Comparison of ENCODE assay signal across 9 mouse cellular contexts in genomic region chr6:49919089-49919812, GRCm38 (mm10).
DNase-seq lines count a peak whose midpoint lies in the region; ATAC-seq lines count a peak whose summit lies in the region.
"Had no signal": no experiment of that assay in that cellular context is flagged by ENCODE, and none has a peak within 500 bp of the region (broad histone marks: within the 10 kb centered on the region; RNA-seq: fewer than 3 reads in every experiment).

No protein-coding gene starts in this region.

- no peaks in the 10 kb centered on the region for H3K36me3 ChIP-seq in kidney, embryonic 14.5 days (ENCODE audit: control insufficient read depth, insufficient read depth, low read length)
- H3K36me3 ChIP-seq in midbrain, embryonic 14.5 days (ENCODE audit: control insufficient read depth, insufficient read depth, low read length) = no peaks in the 10 kb centered on the region
- H3K36me3 ChIP-seq: limb, embryonic 12.5 days had no signal

- no peaks in the 10 kb centered on the region for H3K9me3 ChIP-seq in kidney, embryonic 14.5 days (ENCODE audit: control insufficient read depth, low read length)
- no peaks in the 10 kb centered on the region for H3K9me3 ChIP-seq in midbrain, embryonic 14.5 days (ENCODE audit: control insufficient read depth, low read length)
- H3K9me3 ChIP-seq: limb, embryonic 12.5 days had no signal

- H3K4me2 ChIP-seq in kidney, embryonic 14.5 days (replicated peaks; ENCODE audit: low read depth, low read length) = no peak overlapping the region
- no peak overlapping the region for H3K4me2 ChIP-seq in midbrain, embryonic 14.5 days (ENCODE audit: low read length)
- H3K4me2 ChIP-seq: limb, embryonic 12.5 days had no signal

- DNase-seq in left cerebral cortex, adult 18-20 months (ENCODE audit: low spot score in 2 of 2) = peak; percentile 21 to 30
- no peak for DNase-seq in left cerebral cortex, adult 8-10 months (ENCODE audit: low spot score in 2 of 2)
- peak; percentile 25 for DNase-seq in R1 (ENCODE audit: low read depth, low spot score)
- peak; percentile 11 for DNase-seq in embryo, embryonic 11.5 days (ENCODE audit: low read depth, low spot score)
- DNase-seq in midbrain, embryonic 14.5 days = peak; percentile 84
- DNase-seq in gastrocnemius, adult 18-20 months (ENCODE audit: low spot score) = no peak
- DNase-seq in urinary bladder, postnatal 4 days (ENCODE audit: low spot score in 2 of 2) = no peak

- H3K27ac ChIP-seq in kidney, embryonic 14.5 days (ENCODE audit: low read depth, low read length) = no peak overlapping the region
- no peak overlapping the region for H3K27ac ChIP-seq in midbrain, embryonic 14.5 days (replicated peaks; ENCODE audit: low read depth, low read length)
- H3K27ac ChIP-seq: limb, embryonic 12.5 days had no signal

- peak; percentile 55; the same call in 1 of the 2 replicates for ATAC-seq in kidney, embryonic 14.5 days (ENCODE audit: low FRiP score, low TSS enrichment)
- ATAC-seq in midbrain, embryonic 14.5 days (ENCODE audit: low FRiP score, low TSS enrichment) = no peak

- no peak overlapping the region for H3K9ac ChIP-seq in kidney, embryonic 14.5 days (ENCODE audit: low read depth, low read length)
- no peak overlapping the region for H3K9ac ChIP-seq in midbrain, embryonic 14.5 days (replicated peaks; ENCODE audit: low read length)
- H3K9ac ChIP-seq: limb, embryonic 12.5 days had no signal

- no peaks in the 10 kb centered on the region for H3K27me3 ChIP-seq in kidney, embryonic 14.5 days (ENCODE audit: control insufficient read depth, insufficient read depth, low read length)
- no peaks in the 10 kb centered on the region for H3K27me3 ChIP-seq in midbrain, embryonic 14.5 days (ENCODE audit: control insufficient read depth, insufficient read depth, low read length)
- H3K27me3 ChIP-seq: limb, embryonic 12.5 days had no signal

- H3K4me3 ChIP-seq in kidney, embryonic 14.5 days (ENCODE audit: low read length) = no peak overlapping the region
- no peak overlapping the region for H3K4me3 ChIP-seq in midbrain, embryonic 14.5 days (replicated peaks; ENCODE audit: low read depth, low read length)
- H3K4me3 ChIP-seq: limb, embryonic 12.5 days had no signal

- H3K4me1 ChIP-seq in kidney, embryonic 14.5 days (ENCODE audit: control insufficient read depth, insufficient read depth, low read length) = 0 out of 2 replicates have a peak, but pooled peaks cover 4% of the 10 kb centered on the region
- no peaks in the 10 kb centered on the region for H3K4me1 ChIP-seq in midbrain, embryonic 14.5 days (ENCODE audit: control insufficient read depth, insufficient read depth, low read length)
- H3K4me1 ChIP-seq: limb, embryonic 12.5 days had no signal

- WGBS in kidney, embryonic 14.5 days = 31% methylated on average over 7 of the region's 7 CpGs
- 29% methylated on average over 7 of the region's 7 CpGs for WGBS in midbrain, embryonic 14.5 days

Comparison
In these comparisons a context has a peak if more than half of its experiments do, and no peak if none do; other contexts are left out.
1. DNase-seq: peak in left cerebral cortex, adult 18-20 months (2 of 2), R1 (single experiment), embryo, embryonic 11.5 days (single experiment) and midbrain, embryonic 14.5 days (single experiment); none in left cerebral cortex, adult 8-10 months (0 of 2), gastrocnemius, adult 18-20 months (single experiment) and urinary bladder, postnatal 4 days (0 of 2).